Mouse (Mus musculus) layer of hippocampus, postnatal 10 days (tissue): ENCODE measurements at regions not wholly inside any gene's neighbourhood (a gene's known extent, or its start where the extent isn't known, plus 50 kb on each side); places are given as distances from the start of the nearest gene placed in this dataset.

Experiments
- DNase-seq, 2 experiments: peaks; one replicate each; pipeline ENCODE4 v3.0.0; 2021; ENCODE audit warnings: low spot score in 2 of 2

- no peak for DNase-seq
These were observed 89.5 kb downstream of the Tmem38b start for GRCm38 (mm10) chr4:53915326-53915725.

DNA sequence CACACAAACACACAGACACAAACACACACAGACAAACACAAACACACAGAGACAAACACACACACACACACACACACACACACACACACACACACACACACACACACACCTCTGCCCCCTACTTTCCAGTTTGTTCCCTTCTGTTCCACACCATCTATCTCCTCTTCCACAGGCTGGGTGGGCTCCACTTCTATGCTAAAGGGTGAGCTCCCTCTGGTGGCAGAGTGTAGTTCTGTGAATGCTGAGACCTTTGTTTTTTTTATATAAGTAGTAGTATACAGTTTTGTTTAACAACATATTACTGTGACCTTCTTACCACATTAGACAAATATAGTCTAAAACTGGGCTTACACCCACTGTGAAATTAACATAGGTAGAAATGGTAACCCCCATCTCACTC lies 93.3 kb downstream of the Tmem38b start:
- DNase-seq: peak; percentile 62 to 73

- DNase-seq: no peak
These were observed 94.7 kb downstream of the Tmem38b start for GRCm38 (mm10) chr4:53920587-53920986.

GRCm38 (mm10) chr4:53931068-53931467 lies 105.2 kb downstream of the Tmem38b start:
- DNase-seq: no peak

GRCm38 (mm10) chr4:53931499-53931898 lies 105.7 kb downstream of the Tmem38b start:
- DNase-seq: peak; percentile 43 to 66

DNA sequence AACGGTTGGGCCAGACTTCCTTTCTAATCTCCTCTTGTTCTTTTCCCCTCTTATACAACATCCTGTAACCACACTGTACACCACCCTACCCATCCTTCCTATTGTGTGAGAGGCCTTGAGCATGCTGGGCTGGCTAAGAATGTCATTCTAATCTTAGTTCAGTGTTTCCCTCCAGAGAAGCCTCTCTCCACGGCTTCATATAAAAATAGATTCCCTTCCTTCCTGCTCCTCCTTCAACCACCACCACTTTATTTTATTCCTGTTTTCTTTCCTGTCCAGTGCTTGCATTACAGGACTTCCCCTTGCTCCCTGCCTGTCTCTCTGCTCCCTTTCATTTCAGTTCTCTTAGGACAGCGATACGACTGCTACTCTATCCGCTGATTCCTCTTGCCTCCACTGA lies 109.5 kb downstream of the Tmem38b start:
- no peak for DNase-seq

- no peak for DNase-seq
These were observed 122.9 kb downstream of the Tmem38b start for GRCm38 (mm10) chr4:53948736-53949135.

DNA sequence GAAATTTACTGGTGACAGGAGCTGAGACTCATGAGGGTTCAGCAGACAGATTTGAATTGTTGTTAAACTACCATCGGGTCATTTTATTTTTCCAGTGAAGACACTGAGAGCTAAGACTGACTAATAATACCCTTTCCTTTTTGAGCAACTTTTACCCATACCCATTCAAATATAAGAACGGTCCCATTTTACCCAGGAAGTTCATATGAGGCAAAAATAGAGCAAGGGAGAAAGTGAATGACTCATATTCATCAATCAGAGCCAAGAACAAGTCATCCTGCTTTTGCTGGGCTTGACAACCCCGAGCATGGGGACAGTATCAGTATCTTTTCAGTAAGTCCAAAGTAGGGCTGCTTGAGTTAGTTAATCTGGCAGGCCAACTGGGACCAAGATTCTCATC lies 123.3 kb downstream of the Tmem38b start:
- no peak for DNase-seq

GRCm38 (mm10) chr4:53950496-53950895 lies 124.7 kb downstream of the Tmem38b start:
- no peak for DNase-seq

DNA sequence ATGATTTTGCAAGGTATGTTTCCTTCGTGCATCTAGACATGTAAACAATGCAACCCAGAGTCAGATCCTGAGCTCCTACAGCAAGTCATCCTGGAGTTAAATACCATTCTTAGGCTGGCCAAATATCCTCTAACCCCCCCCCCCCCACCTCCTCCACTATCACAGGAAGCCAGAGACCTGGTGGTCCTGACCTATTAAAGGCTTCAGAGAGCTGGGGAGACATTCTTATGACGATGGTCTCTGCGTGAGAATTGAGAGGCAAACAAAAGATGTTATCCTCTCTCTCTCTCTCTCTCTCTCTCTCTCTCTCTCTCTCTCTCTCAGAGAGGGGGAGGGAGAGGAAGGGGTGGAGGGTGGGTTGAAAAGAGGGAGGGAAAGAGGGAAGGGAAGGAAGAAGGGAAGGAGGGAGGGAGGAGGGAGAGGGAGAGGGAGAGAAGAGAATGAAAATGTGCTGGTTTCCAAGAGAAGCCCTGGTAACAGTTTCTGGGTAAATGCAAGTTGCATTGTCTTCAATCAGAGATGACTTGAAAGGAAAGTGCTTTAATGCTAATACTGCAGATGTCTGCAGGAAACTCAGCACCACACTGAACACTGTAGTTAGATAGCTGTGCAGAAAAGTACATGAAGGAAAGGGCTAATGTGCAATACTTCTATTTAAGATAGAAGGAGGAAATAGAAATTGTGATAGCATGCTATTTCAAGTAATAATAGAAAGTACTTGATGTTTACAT lies 125.3 kb downstream of the Tmem38b start:
- DNase-seq: no peak

- DNase-seq: no peak
These were observed 125.9 kb downstream of the Tmem38b start for GRCm38 (mm10) chr4:53951734-53952109.

- DNase-seq: no peak
These were observed 126.4 kb downstream of the Tmem38b start for GRCm38 (mm10) chr4:53952288-53952687.

GRCm38 (mm10) chr4:53962458-53962857 lies 136.6 kb downstream of the Tmem38b start:
- no peak for DNase-seq

- no peak for DNase-seq
These were observed 144.6 kb downstream of the Tmem38b start for GRCm38 (mm10) chr4:53970461-53970860.

DNA sequence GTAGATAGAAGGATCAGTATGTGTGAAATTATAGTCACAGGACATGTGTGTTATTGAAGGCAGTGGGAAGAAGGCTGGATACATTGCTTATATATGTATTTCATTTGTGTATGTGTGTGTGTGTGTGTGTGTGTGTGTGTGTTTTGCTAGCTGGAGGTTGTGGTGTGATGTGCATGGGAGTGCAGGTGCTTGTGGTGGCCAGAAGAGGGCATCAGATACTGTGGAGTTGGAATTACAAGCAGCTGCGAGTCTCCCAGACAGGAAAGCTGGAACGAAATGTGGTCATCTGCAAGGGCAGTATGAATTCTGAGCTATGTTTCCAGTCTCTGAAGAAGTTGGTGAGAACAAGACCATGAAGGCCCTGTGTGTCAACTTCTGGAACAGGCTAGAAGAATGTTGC lies 145.1 kb downstream of the Tmem38b start:
- no peak for DNase-seq

DNA sequence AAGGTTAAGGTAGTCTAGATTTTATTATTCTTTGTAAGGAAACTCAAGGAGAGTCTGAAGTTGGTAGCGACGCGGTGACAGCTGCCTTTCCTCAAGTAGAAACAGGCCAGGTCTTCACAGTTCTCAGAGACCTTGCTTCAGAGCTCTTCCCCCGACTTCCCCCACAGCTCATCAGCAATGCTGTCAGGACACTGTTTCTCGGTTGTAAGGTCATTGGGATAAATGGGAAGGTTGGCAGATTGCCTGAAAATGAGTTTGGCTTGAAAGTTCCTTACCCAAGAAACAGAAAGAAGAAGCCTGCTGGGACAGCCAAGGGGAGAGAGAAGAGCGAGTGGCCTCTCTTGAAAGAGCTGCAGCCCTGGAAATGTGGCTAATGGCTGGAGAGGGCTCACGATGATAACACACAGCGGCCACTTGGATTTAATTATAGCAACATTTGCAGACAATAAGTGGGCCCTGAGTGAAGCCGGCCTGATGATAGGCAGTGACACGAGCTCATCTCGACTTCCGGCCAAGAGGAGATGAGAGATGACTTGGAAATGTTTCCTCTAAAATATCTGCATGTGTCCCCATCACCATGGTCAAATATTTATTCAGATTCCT lies 150.3 kb downstream of the Tmem38b start:
- DNase-seq: no peak

DNA sequence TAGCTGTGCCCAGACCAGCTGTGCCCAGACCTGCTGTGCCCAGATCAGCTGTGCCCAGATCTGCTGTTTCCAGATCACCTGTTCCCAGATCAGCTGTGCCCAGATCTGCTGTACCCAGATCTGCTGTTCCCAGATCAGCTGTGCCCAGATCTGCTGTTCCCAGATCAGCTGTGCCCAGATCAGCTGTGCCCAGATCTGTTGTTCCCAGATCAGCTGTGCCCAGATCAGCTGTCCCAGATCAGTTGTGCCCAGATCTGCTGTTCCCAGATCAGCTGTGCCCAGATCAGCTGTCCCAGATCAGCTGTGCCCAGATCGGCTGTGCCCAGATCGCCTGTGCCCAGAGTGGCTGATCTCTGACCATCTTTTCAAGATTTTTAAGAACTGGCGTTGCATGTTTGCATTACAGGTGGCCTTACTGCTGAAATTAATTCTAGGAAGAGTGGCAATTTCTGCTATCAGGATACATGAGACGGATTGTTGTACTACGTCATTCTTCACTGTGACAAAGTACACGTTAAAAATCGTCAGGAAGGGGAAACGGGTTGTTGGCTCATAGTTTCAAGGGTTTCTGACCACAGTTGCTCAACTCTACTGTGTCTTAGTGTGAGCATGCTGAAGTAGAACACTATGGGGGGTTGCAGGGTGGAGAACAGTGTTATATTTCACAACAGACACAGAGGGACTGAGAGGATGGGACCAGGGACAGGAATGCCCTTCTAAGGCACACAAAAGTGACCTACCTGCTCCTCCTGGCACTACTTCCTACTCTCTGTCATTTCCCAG lies 160.9 kb downstream of the Tmem38b start:
- no peak for DNase-seq

GRCm38 (mm10) chr4:53987536-53987935 lies 161.7 kb downstream of the Tmem38b start:
- no peak for DNase-seq

- DNase-seq: peak in 1 of 2 experiments; percentile 26
These were observed 195.4 kb downstream of the Tmem38b start for GRCm38 (mm10) chr4:54021069-54021829.

DNA sequence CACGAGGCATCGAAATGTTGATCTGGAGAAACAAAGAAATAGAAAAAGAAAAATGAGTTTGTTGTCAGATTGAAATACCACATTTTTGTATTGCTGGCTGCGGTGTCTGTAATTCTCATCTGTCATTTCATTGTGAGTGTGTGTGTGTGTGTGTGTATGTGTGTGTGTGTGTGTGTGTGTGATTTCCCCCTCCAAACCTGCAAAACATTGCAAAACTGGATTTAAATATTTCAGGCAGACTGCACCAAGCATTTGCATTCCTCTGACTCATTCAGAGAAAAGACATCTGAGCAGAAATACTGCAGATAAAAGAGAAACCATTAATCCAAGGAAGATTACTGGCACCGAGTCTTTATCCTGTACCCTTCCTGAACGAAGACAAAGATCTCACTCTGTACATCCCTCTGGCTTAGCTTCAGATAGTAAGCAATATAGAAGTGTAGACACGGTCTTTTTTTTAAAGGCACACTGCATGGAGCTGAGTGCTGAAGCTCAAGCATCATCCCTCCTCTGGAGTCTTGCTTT lies 196.1 kb downstream of the Tmem38b start:
- DNase-seq: no peak

DNA sequence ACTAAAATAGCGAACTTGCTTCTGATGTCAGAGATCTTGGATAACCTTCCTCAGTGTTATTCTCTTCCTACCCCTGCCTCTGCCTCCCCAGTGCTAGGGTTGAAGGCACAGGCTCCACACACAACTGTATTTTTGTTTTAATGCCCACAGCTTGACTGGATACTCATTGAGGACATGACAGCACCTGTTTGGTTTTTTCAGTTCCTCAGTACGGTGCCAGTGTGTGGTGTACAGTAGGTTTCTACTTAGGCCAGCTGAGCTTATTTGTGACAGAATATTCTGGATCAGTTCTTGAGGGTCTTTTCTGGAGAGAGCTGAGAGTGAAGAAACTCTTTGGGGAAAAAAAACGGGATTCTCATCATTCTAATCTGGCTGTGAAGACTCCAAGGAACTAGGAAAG lies 201.1 kb downstream of the Tmem38b start:
- no peak for DNase-seq
